Mouse (Mus musculus): ENCODE results near the gene Higd1c. TPM values are rescaled to one million over a fixed set of nuclear protein-coding genes. Genes with fewer than 3 reads are reported as not detected.

Higd1c gene
- total and polyA plus RNA-seq, 2 experiments from 2014 or later: not detected

DNA sequence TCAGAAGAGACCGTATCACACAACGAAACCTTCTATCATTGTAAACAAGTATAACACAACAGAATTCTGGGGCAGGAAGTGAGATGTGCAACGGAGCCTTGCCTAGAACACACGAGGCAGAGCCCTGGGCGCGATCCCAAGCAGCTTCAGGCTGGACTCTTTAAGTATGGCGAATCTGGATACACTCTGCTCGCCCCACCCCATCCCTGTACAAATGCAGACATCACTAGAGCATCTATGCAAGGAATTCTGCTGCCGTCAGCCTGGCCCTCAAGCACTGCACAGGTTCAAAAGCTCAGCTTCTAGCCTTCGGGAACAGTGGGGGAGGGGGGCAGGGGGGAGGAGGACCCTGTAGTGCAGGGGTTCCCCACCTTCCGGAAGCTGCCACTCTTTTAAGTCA, 28.7 kb downstream of the Higd1c start:
- WGBS: 56% methylated on average over 11 of the region's 11 CpGs
- H3K4me2 ChIP-seq (ENCODE audit: low read depth, low read length): no peak overlapping the region
- ATAC-seq (ENCODE audit: insufficient read depth, low read depth) (no peak), DNase-seq (ENCODE audit: low spot score) (no peak)
- H3K27me3 ChIP-seq (ENCODE audit: control insufficient read depth, insufficient read depth, low read length): no peaks in the 10 kb centered on the region
- no peak overlapping the region for H3K27ac ChIP-seq (ENCODE audit: low read depth)
- no peak for TF ChIP-seq EP300 (IDR thresholded peaks at IDR 0.05; ENCODE audit: low read depth)
- TF ChIP-seq CTCF (IDR thresholded peaks at IDR 0.05; ENCODE audit: low read depth): no peak
- peaks cover 50% of the 10 kb centered on the region for H3K36me3 ChIP-seq (replicated peaks; ENCODE audit: control insufficient read depth, insufficient read depth, low read length)
- H3K4me1 ChIP-seq (ENCODE audit: control insufficient read depth, insufficient read depth): peaks cover 8% of the 10 kb centered on the region
- no peak overlapping the region for H3K4me3 ChIP-seq (ENCODE audit: low read depth, low read length)
- H3K9me3 ChIP-seq (replicated peaks; ENCODE audit: control insufficient read depth, low read length): no peaks in the 10 kb centered on the region
- no peak overlapping the region for H3K9ac ChIP-seq (replicated peaks; ENCODE audit: low read depth, low read length)

DNA sequence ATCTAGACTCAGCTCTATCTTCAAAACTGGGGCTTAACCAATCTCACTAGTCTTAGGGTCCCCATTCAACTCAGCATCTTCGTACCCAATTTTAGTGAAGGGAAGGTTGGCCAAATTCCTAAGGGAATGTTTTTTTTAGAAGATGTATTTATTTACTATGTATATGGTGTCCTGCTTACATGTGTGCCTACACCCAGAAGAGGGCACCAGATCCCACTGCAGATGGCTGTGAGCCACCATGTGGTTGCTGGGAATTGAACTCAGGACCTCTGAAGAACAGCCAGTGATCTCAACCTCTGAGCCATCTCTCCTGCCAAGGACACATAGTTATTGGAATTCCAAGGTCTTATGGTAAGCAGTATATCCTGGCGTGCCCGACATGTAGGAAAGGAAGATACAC, 31.2 kb downstream of the Higd1c start:
- Histone ChIP-seq H3K27ac (ENCODE audit: low read depth) (no peak overlapping the region), H3K4me2 (ENCODE audit: low read depth, low read length) (no peak overlapping the region), H3K36me3 (replicated peaks; ENCODE audit: control insufficient read depth, insufficient read depth, low read length) (peaks cover 75% of the 10 kb centered on the region), H3K4me3 (ENCODE audit: low read depth, low read length) (no peak overlapping the region), H3K9ac (replicated peaks; ENCODE audit: low read depth, low read length) (no peak overlapping the region), H3K9me3 (replicated peaks; ENCODE audit: control insufficient read depth, low read length) (no peaks in the 10 kb centered on the region), H3K27me3 (ENCODE audit: control insufficient read depth, insufficient read depth, low read length) (no peaks in the 10 kb centered on the region), H3K4me1 (ENCODE audit: control insufficient read depth, insufficient read depth) (no peaks in the 10 kb centered on the region)
- ATAC-seq (ENCODE audit: insufficient read depth, low read depth) (no peak), DNase-seq (ENCODE audit: low spot score) (no peak)
- WGBS: 95% methylated on average over 3 of the region's 3 CpGs
- TF ChIP-seq CTCF (IDR thresholded peaks at IDR 0.05; ENCODE audit: low read depth) (no peak), EP300 (IDR thresholded peaks at IDR 0.05; ENCODE audit: low read depth) (no peak)

DNA sequence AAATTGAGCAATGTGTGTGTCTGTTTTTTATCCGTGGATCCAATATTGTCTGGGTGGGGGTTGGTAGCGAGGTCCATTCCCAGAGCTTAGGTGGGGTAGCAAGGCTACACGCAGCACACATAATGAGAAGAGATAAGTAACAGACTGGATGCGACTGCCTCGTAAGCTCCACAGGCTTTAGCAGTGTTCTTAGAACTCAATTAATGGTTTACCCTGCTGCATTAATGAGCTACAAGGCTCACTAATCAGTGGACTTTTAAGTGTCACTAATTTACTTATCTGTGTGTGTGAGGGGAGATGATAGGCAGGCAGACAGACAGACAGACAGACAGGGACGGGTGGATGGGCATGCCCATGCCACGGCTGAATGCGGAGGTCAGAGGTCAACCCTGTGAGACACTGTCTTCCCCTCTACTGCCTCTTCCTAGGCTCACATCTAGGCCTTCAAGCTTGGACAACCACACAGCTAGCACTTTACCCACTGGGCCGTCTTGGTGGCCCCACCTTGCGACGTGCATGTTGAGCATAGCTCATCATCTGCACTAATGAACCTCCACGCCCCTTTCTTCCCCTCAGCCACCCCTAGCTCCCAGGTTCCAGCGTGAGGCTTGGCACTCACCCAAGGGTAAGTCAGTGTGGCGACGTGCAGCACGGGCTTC, 36.4 kb downstream of the Higd1c start:
- no peak for ATAC-seq (ENCODE audit: insufficient read depth, low read depth)
- Histone ChIP-seq H3K4me1 (ENCODE audit: control insufficient read depth, insufficient read depth) (no peaks in the 10 kb centered on the region), H3K36me3 (replicated peaks; ENCODE audit: control insufficient read depth, insufficient read depth, low read length) (peaks cover 91% of the 10 kb centered on the region), H3K27ac (ENCODE audit: low read depth) (no peak overlapping the region), H3K4me3 (ENCODE audit: low read depth, low read length) (no peak overlapping the region), H3K9me3 (replicated peaks; ENCODE audit: control insufficient read depth, low read length) (no peaks in the 10 kb centered on the region), H3K27me3 (ENCODE audit: control insufficient read depth, insufficient read depth, low read length) (no peaks in the 10 kb centered on the region), H3K9ac (replicated peaks; ENCODE audit: low read depth, low read length) (no peak overlapping the region), H3K4me2 (ENCODE audit: low read depth, low read length) (no peak overlapping the region)
- DNase-seq (ENCODE audit: low spot score): no peak
- TF ChIP-seq EP300 (IDR thresholded peaks at IDR 0.05; ENCODE audit: low read depth) (no peak), CTCF (IDR thresholded peaks at IDR 0.05; ENCODE audit: low read depth) (no peak)
- 78% methylated on average over 16 of the region's 16 CpGs for WGBS

DNA sequence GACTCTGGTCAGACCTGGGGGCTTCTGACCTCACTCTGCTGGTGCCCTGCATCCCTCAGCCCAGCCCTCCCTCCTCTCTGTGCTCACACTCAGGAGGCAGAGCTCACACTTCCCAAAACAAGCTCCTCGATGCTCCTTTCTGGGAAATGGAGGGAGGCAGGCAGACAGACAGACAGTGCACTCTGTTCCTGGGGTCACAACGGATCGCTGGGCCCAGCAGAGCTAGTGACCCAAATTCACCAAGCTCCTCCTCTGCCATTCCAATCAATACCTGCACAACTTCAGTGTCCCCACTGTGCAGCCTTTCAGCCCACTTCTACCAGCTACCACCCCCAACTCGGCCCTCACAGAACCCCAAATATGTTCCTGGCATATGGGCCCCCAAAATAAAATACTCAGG, 37.5 kb downstream of the Higd1c start:
- TF ChIP-seq CTCF (IDR thresholded peaks at IDR 0.05; ENCODE audit: low read depth) (no peak), EP300 (IDR thresholded peaks at IDR 0.05; ENCODE audit: low read depth) (no peak)

DNA sequence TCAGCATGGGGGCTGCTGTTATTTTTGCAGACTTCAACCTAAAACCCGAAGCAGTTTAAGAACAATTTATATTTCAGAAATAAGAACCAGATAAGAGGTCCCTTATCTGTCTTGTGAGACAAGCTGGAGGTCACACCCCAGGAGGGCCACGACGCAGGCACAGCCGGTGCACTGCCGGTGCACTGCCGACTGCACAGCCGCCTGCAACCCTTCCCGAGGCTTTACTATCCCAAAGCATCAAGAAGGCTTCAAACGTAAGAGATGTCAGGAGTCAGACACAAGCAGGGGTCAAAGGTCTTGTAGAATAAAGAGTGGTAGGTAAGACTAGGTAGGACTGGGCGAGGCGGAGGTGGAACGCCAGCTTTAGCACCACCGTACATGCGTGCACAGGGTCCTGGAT, 38.0 kb downstream of the Higd1c start:
- Histone ChIP-seq H3K36me3 (replicated peaks; ENCODE audit: control insufficient read depth, insufficient read depth, low read length) (peaks cover 87% of the 10 kb centered on the region), H3K27me3 (ENCODE audit: control insufficient read depth, insufficient read depth, low read length) (no peaks in the 10 kb centered on the region), H3K9ac (replicated peaks; ENCODE audit: low read depth, low read length) (no peak overlapping the region), H3K27ac (ENCODE audit: low read depth) (no peak overlapping the region), H3K9me3 (replicated peaks; ENCODE audit: control insufficient read depth, low read length) (no peaks in the 10 kb centered on the region), H3K4me2 (ENCODE audit: low read depth, low read length) (no peak overlapping the region), H3K4me3 (ENCODE audit: low read depth, low read length) (no peak overlapping the region), H3K4me1 (ENCODE audit: control insufficient read depth, insufficient read depth) (no peaks in the 10 kb centered on the region)
- TF ChIP-seq EP300 (IDR thresholded peaks at IDR 0.05; ENCODE audit: low read depth) (no peak), CTCF (IDR thresholded peaks at IDR 0.05; ENCODE audit: low read depth) (no peak)
- 84% methylated on average over 14 of the region's 14 CpGs for WGBS
- ATAC-seq (ENCODE audit: insufficient read depth, low read depth) (no peak), DNase-seq (ENCODE audit: low spot score) (no peak)

More for the DNA sequence above, 37.5 kb downstream of the Higd1c start:
- H3K27ac ChIP-seq (ENCODE audit: low read depth): no peak overlapping the region
- peaks cover 87% of the 10 kb centered on the region for H3K36me3 ChIP-seq (replicated peaks; ENCODE audit: control insufficient read depth, insufficient read depth, low read length)
- no peaks in the 10 kb centered on the region for H3K9me3 ChIP-seq (replicated peaks; ENCODE audit: control insufficient read depth, low read length)
- H3K4me2 ChIP-seq (ENCODE audit: low read depth, low read length): no peak overlapping the region
- DNase-seq (ENCODE audit: low spot score) (no peak), ATAC-seq (ENCODE audit: insufficient read depth, low read depth) (no peak)
- WGBS: 94% methylated on average over 4 of the region's 4 CpGs
- no peak overlapping the region for H3K4me3 ChIP-seq (ENCODE audit: low read depth, low read length)
- no peaks in the 10 kb centered on the region for H3K27me3 ChIP-seq (ENCODE audit: control insufficient read depth, insufficient read depth, low read length)
- no peaks in the 10 kb centered on the region for H3K4me1 ChIP-seq (ENCODE audit: control insufficient read depth, insufficient read depth)
- no peak overlapping the region for H3K9ac ChIP-seq (replicated peaks; ENCODE audit: low read depth, low read length)

DNA sequence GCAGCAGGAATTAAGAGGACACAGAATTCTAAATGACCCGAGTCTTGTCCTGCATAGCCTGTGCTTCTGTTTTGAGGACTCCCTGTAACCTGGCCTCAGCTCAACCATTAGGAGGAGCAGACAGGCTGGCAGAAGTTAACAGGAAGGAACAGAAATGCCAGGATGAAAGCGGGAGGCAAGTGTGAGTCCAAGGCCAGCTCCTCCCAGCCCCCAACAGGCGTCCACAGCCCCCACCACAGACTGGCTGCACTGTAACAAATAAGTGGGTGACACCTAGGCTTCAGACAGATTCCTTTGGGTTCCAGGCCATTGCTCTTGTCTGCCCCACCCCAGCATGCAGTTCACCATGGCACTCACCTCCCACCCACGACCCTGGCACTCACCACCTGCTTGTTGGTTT, 38.5 kb downstream of the Higd1c start:
- H3K36me3 ChIP-seq (replicated peaks; ENCODE audit: control insufficient read depth, insufficient read depth, low read length): peaks cover 86% of the 10 kb centered on the region
- DNase-seq (ENCODE audit: low spot score) (no peak), ATAC-seq (ENCODE audit: insufficient read depth, low read depth) (no peak)
- no peak for TF ChIP-seq EP300 (IDR thresholded peaks at IDR 0.05; ENCODE audit: low read depth)
- TF ChIP-seq CTCF (IDR thresholded peaks at IDR 0.05; ENCODE audit: low read depth): no peak
- no peak overlapping the region for H3K27ac ChIP-seq (ENCODE audit: low read depth)
- no peak overlapping the region for H3K9ac ChIP-seq (replicated peaks; ENCODE audit: low read depth, low read length)
- H3K4me3 ChIP-seq (ENCODE audit: low read depth, low read length): no peak overlapping the region
- 90% methylated on average over 4 of the region's 4 CpGs for WGBS
- no peak overlapping the region for H3K4me2 ChIP-seq (ENCODE audit: low read depth, low read length)
- no peaks in the 10 kb centered on the region for H3K9me3 ChIP-seq (replicated peaks; ENCODE audit: control insufficient read depth, low read length)
- no peaks in the 10 kb centered on the region for H3K27me3 ChIP-seq (ENCODE audit: control insufficient read depth, insufficient read depth, low read length)
- no peaks in the 10 kb centered on the region for H3K4me1 ChIP-seq (ENCODE audit: control insufficient read depth, insufficient read depth)
